Mouse (Mus musculus) forebrain, embryonic 13.5 days (tissue): Measurements from ENCODE around the gene Zfp445. TPM values are rescaled to one million over a fixed set of nuclear protein-coding genes. Genes with fewer than 3 reads are reported as not detected.
"Not testable (repeated sequence)": the region's sequence is repeated elsewhere in the genome, so short reads cannot be mapped to it uniquely, and the experiment has no call there.

Source experiments
- ATAC-seq: fragments of 200-750 bp; cut with Nextera tagmentation; 2 replicates; pipeline ENCODE4 v1.8.0; 2017
- H3K27ac ChIP-seq: fragments of 300-500 bp; sonication (generic); 2 replicates; pipeline ENCODE4 v1.5.1; 2015; ENCODE audit warnings: inconsistent platforms, mild to moderate bottlenecking, moderate library complexity
- H3K27me3 ChIP-seq: fragments of 300-500 bp; sonication (generic); 2 replicates; pipeline ENCODE4 v1.6.1; 2015; ENCODE audit warnings: mild to moderate bottlenecking, inconsistent platforms
- H3K36me3 ChIP-seq: fragments of 300-500 bp; sonication (generic); 2 replicates; pipeline ENCODE4 v1.6.1; 2015; ENCODE audit warnings: mild to moderate bottlenecking, inconsistent platforms; ENCODE audit not compliant: poor library complexity, severe bottlenecking
- H3K4me1 ChIP-seq: fragments of 300-500 bp; sonication (generic); 2 replicates; pipeline ENCODE4 v1.6.1; 2015; ENCODE audit warnings: inconsistent platforms
- H3K4me2 ChIP-seq: fragments of 300-500 bp; sonication (generic); 2 replicates; pipeline ENCODE4 v1.6.1; 2015; ENCODE audit warnings: inconsistent platforms, mild to moderate bottlenecking, moderate library complexity
- H3K4me3 ChIP-seq: fragments of 300-500 bp; sonication (generic); 2 replicates; pipeline ENCODE4 v1.5.1; 2015; ENCODE audit warnings: mild to moderate bottlenecking, inconsistent platforms
- H3K9ac ChIP-seq: fragments of 300-500 bp; sonication (generic); 2 replicates; pipeline ENCODE4 v1.6.1; 2015; ENCODE audit warnings: mild to moderate bottlenecking, inconsistent platforms
- H3K9me3 ChIP-seq: fragments of 300-500 bp; sonication (generic); replicated peaks from 2 replicates; pipeline ENCODE4 v1.6.1; 2016; ENCODE audit warnings: inconsistent platforms
- WGBS: fragments of 180-500 bp; shearing (Covaris S2); methylation state at CpG from one replicate; pipeline ENCODE4 v1.1.7; 2015; 5-methylcytosine and 5-hydroxymethylcytosine counted together
- polyA plus RNA-seq: library from polyadenylated mRNA; unstranded; fragments of >200 nt; fragmentation: Nextera tagmentation; extraction: Ambion mirVana; gene quantifications from 2 replicates; pipeline ENCODE4 v1.2.1, GENCODE M21; 2015

Gene Zfp445
- polyA plus RNA-seq, 1 experiment from 2014 or later: 80.5 TPM

DNA sequence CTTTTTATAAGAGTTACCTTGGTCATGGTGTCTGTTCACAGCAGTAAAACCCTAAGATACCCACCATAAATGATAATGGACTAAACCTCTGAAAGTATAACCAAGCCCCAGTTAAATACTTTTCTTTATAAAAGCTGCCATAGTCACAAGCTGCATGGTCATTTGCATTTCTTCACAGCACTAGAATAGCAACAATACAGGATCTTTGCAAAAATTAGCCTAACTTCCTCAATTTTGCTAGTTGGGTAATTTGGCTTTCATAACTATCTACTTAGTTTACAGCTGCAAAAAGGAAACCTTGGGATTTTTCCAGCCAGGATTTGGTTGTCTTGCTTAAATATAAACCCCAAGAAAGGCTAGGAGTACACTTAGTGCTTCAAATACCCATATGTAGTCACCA is 5.1 kb downstream of the Zfp445 start:
- no peak overlapping the region for H3K9ac ChIP-seq
- peaks cover 68% of the 10 kb centered on the region for H3K36me3 ChIP-seq
- no peak for ATAC-seq
- H3K4me2 ChIP-seq: no peak overlapping the region
- H3K9me3 ChIP-seq: peaks cover 10% of the 10 kb centered on the region
- H3K27ac ChIP-seq: no peak overlapping the region
- no peak overlapping the region for H3K4me3 ChIP-seq
- no peaks in the 10 kb centered on the region for H3K27me3 ChIP-seq
- H3K4me1 ChIP-seq: peaks cover 18% of the 10 kb centered on the region

DNA sequence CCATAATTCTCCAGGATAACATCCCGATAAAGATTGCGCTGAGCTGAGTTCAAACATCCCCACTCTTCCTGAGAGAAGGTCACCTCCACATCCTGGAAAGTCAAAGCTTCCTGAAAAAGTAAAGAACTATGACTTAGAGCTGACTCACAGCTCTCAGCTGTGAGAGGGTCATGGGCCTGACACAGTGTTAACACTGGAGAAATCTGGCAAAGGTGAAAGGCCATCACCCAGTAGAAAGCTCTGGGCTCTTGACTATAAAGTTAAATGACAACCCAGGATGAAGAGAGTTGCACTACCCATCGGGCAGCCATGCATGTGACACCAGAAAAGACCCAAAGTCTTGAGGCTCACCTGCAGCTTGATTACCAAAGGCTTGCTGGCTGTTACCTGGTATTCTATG is 9.1 kb downstream of the Zfp445 start:
- Histone ChIP-seq H3K36me3 (peaks cover 96% of the 10 kb centered on the region), H3K4me1 (no peaks in the 10 kb centered on the region), H3K9me3 (peaks cover 10% of the 10 kb centered on the region), H3K9ac (no peak overlapping the region), H3K27ac (no peak overlapping the region), H3K4me3 (no peak overlapping the region), H3K27me3 (no peaks in the 10 kb centered on the region), H3K4me2 (no peak overlapping the region)
- WGBS: 97% methylated on average over 3 of the region's 3 CpGs
- no peak for ATAC-seq

DNA sequence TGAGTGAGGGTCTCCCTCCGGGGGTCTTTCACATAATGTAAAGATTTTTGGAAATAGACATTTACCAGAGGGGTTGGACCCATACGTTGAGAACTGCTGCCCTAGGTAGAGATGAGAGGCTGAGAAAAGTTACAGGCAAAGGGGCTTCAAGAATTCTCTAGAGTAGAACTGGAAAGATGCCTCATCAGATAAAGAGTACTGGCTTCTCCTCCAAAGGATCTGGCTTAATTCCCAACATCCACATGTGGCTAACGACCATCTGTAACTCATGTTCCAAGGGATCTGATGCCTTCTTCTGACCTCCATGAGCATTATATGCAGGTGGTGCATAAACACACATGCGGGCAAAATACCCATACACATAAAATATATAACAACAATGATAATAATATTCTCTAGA is 10.2 kb downstream of the Zfp445 start:
- Histone ChIP-seq H3K27me3 (no peaks in the 10 kb centered on the region), H3K4me3 (no peak overlapping the region), H3K9me3 (peaks cover 10% of the 10 kb centered on the region), H3K36me3 (peaks cover 96% of the 10 kb centered on the region), H3K4me1 (no peaks in the 10 kb centered on the region), H3K4me2 (no peak overlapping the region), H3K27ac (no peak overlapping the region), H3K9ac (no peak overlapping the region)
- ATAC-seq: no peak
- 95% methylated on average over 4 of the region's 4 CpGs for WGBS

DNA sequence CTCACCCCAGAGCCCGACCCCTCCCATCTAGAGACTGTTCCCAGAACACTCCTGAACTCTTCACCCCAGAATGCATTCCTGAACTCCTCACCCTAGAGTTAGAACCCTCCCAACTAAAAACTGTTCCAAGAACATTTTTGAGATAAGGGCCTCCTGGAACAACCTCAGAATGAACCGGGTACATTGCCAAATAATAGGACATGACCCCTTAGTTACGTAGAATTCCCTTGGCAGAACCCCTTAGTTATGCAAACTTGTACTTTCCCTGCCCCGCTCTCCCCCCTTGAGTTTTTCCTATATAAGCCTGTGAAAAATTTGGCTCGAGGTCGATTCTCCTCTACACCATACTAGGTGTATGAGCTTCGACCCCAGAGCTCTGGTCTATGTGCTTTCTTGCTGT is 10.7 kb downstream of the Zfp445 start:
- H3K9me3 ChIP-seq, H3K27me3 ChIP-seq, H3K27ac ChIP-seq, H3K4me2 ChIP-seq, ATAC-seq, H3K4me1 ChIP-seq, H3K9ac ChIP-seq, H3K4me3 ChIP-seq: not testable (repeated sequence)
- H3K36me3 ChIP-seq: peaks cover 96% of the 10 kb centered on the region
- 93% methylated on average over 2 of the region's 7 CpGs for WGBS

DNA sequence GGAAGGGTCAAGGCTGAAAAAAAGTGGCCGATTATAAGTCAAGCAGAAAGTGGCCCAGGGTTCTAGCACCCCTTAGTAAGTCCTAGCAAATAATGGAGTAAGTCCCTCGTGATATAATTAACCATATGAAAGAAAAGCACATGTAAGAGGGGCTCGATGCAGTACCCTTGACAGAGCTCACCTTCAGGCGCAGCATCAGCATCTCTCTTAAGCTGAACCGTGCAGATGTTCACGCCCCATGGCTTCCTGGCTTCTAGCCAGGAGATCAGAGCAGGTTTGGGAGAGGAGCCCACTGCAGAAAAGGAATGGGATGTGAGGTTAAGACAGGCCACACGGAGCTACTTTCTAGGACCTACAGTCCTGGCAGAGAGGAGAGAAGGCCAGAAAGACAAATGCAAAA is 11.3 kb downstream of the Zfp445 start:
- Histone ChIP-seq H3K36me3 (peaks cover 96% of the 10 kb centered on the region), H3K27ac (no peak overlapping the region), H3K9ac (no peak overlapping the region), H3K4me2 (no peak overlapping the region), H3K4me1 (no peaks in the 10 kb centered on the region), H3K4me3 (no peak overlapping the region), H3K27me3 (no peaks in the 10 kb centered on the region), H3K9me3 (no peaks in the 10 kb centered on the region)
- ATAC-seq: no peak
- WGBS: 91% methylated on average over 7 of the region's 7 CpGs

DNA sequence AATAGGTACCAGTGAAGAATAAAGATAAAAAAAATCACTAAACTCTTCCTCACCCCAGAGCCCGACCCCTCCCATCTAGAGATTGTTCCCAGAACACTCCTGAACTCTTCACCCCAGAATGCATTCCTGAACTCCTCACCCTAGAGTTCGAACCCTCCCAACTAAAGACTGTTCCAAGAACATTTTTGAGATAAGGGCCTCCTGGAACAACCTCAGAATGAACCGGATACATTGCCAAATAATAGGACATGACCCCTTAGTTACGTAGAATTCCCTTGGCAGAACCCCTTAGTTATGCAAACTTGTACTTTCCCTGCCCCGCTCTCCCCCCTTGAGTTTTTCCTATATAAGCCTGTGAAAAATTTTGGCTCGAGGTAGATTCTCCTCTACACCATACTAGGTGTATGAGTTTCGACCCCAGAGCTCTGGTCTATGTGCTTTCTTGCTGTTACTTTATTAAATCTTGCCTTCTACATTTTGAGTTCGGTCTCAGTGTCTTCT is 17.9 kb downstream of the Zfp445 start:
- not testable (repeated sequence) for H3K4me2 ChIP-seq, H3K27me3 ChIP-seq, H3K4me1 ChIP-seq, H3K27ac ChIP-seq, H3K4me3 ChIP-seq, H3K9ac ChIP-seq, ATAC-seq, H3K9me3 ChIP-seq
- peaks cover 46% of the 10 kb centered on the region for H3K36me3 ChIP-seq
- 96% methylated on average over 7 of the region's 8 CpGs for WGBS

DNA sequence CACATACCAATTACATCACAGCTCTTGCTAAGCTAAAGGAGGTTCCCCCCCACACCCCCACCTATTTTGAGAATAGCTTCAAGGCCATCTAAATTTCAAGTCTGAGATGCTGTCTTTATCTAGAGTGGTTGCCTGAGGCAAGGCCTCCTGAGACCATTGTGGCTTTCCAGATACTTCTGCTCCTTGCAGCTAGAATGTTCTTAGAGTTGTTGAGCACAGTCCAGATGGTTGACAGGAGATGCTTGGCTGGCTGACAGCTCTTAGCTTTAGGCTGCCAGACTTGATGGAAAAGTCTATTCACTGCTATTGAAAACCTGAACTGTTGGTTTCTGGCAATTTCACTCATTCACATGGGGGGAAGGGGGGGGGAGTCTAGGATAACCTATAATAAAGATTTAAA is 19.6 kb downstream of the Zfp445 start:
- Histone ChIP-seq H3K4me3 (no peak overlapping the region), H3K36me3 (peaks cover 29% of the 10 kb centered on the region), H3K27me3 (no peaks in the 10 kb centered on the region), H3K9ac (no peak overlapping the region), H3K4me1 (peaks cover 8% of the 10 kb centered on the region), H3K27ac (peak overlapping the region; percentile 48; the same call in 1 of the 2 replicates), H3K9me3 (0 out of 2 replicates have a peak, but pooled peaks cover 3% of the 10 kb centered on the region), H3K4me2 (no peak overlapping the region)
- ATAC-seq: peak; percentile 59; the same call in 1 of the 2 replicates

DNA sequence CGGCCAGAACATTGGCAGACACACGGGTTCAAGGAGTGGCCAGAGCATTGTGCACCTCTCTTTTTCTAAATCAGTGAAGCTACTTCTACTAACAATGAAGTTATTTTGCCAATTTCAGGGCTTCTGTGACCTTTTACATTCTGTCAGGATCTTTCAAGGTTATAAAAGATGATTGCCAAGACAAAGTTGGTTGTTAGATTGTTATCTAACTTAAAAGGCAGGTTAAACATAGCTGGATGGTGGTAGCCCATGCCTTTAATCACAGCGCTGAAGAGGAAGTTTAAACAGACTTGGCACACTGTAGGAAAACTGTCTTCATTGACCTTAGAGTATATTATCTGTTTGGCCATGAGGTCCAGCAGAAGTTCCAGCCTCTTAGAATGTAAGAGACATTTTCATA is 20.2 kb downstream of the Zfp445 start:
- peak overlapping the region; percentile 48; the same call in 1 of the 2 replicates for H3K27ac ChIP-seq

DNA sequence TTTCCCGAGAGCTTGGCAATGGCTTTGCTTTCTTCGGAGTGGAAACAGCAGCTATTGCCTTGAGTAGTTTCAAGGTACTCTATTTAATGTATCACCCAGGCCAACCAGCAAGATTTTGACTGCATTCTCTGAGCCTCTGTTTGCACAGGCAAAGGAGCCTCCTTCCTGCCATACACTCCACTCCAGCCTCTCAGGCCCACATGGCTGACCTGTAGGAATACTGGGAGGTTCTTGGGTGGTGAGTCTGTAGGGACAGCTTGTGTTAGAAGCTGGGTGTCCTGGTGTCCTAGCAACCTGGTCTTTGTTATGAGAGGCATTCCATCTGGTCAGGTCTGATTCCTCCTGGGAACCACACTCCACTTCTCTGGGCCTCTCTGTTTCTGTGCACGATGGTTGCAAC is 22.0 kb downstream of the Zfp445 start, which contains the start of gene Gm35549:
TSS of gene Gm35549 (minus strand) at position 276 of the 400 bp plus-strand sequence.
- Histone ChIP-seq H3K9ac (no peak within 1 kb of the TSS), H3K9me3 (0 out of 2 replicates have a peak, but pooled peaks cover 3% of the 10 kb centered on the region), H3K4me3 (no peak within 1 kb of the TSS), H3K4me1 (peaks cover 8% of the 10 kb centered on the region), H3K4me2 (no peak within 1 kb of the TSS), H3K27ac (no peak within 1 kb of the TSS), H3K27me3 (no peaks in the 10 kb centered on the region), H3K36me3 (peaks cover 6% of the 10 kb centered on the region)
- ATAC-seq: no peak
- WGBS: 91% methylated on average over 3 of the region's 3 CpGs

More for the DNA sequence above, 20.2 kb downstream of the Zfp445 start:
- H3K4me3 ChIP-seq: no peak overlapping the region
- no peaks in the 10 kb centered on the region for H3K27me3 ChIP-seq
- WGBS: 79% methylated on average over 3 of the region's 3 CpGs
- peaks cover 24% of the 10 kb centered on the region for H3K36me3 ChIP-seq
- peaks cover 8% of the 10 kb centered on the region for H3K4me1 ChIP-seq
- H3K9ac ChIP-seq: no peak overlapping the region
- H3K4me2 ChIP-seq: no peak overlapping the region
- ATAC-seq: no peak
- H3K9me3 ChIP-seq: 0 out of 2 replicates have a peak, but pooled peaks cover 3% of the 10 kb centered on the region

DNA sequence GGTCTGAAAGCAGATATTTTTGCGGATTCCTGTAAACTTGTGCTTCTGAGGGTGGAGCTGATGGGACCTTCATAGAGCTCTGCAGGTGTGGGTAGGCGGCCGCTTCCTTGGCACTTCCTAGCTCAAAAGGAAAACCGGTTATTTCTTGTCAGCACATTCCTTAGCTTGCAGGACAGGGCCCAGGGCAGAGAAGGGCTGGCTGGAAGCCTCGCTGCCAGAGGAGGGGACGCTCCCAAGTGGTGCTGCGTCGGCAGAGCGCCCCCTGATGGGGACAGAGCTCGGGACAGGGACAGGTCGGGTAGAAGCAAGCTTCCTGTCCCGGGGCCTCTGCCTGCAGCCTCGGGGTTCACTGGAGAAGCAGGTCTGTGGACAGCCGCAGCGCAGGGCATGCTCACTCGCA is 28.1 kb downstream of the Zfp445 start:
- H3K36me3 ChIP-seq: peaks cover 9% of the 10 kb centered on the region
- H3K4me3 ChIP-seq: no peak overlapping the region
- H3K27ac ChIP-seq: peak overlapping the region; percentile 77
- peak overlapping the region; percentile 21; the same call in 1 of the 2 replicates for H3K9ac ChIP-seq
- peak overlapping the region; percentile 7; the same call in 1 of the 2 replicates for H3K4me2 ChIP-seq
- peak; percentile 65; the same call in 1 of the 2 replicates for ATAC-seq
- H3K27me3 ChIP-seq: no peaks in the 10 kb centered on the region
- peaks cover 24% of the 10 kb centered on the region for H3K4me1 ChIP-seq
- no peaks in the 10 kb centered on the region for H3K9me3 ChIP-seq
- WGBS: 29% methylated on average over 16 of the region's 16 CpGs

DNA sequence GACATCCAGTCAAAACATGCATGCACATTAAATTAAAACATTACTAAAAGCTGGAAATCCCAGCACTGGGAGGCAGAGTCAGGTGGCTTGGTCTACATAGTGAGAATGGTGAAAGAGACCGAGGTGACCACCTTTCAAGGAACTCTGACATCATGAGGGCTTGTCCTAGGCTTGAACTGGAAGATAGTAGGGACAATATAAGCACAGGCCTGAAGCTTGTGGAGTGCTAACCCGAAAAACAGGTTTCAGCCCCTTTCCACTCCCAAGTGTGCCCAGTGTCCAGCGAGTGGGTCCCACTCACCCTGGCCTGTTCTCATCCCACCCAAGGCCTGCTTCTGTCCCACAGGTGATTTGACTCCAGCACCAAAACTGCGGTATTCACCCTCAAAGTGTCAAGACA is 28.6 kb downstream of the Zfp445 start:
- H3K36me3 ChIP-seq: peaks cover 9% of the 10 kb centered on the region
- 0 out of 2 replicates have a peak overlapping the region, but pooled peaks have one; percentile 25 for H3K4me2 ChIP-seq
- H3K9me3 ChIP-seq: no peaks in the 10 kb centered on the region
- no peak overlapping the region for H3K4me3 ChIP-seq
- peak overlapping the region; percentile 77 for H3K27ac ChIP-seq
- H3K9ac ChIP-seq: no peak overlapping the region
- ATAC-seq: peak; percentile 47; the same call in 1 of the 2 replicates
- H3K4me1 ChIP-seq: peaks cover 24% of the 10 kb centered on the region
- WGBS: 84% methylated on average over 4 of the region's 4 CpGs
- no peaks in the 10 kb centered on the region for H3K27me3 ChIP-seq

DNA sequence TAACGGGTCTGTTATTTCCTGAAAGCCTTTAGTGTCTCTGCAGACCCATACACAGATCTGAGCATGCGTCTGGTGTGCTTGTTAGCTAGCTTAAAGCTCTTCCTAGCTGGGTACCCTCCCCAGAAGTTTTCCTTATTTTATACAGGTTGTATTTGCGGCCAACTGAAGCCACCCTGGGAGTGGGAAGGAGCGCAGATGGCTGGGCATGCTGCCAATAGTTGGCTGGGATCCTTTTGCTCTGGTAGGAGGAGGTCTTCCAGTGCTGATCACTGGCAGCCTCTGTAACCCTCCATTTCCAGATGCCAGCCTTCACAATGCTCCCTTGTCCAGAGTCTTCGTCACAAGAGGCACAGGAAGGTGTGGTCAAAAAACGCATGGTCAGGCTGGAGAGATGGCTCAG is 29.0 kb downstream of the Zfp445 start:
- Histone ChIP-seq H3K9me3 (no peaks in the 10 kb centered on the region), H3K9ac (peak overlapping the region; percentile 30), H3K4me3 (no peak overlapping the region), H3K27me3 (no peaks in the 10 kb centered on the region), H3K36me3 (peaks cover 9% of the 10 kb centered on the region), H3K27ac (peak overlapping the region; percentile 77), H3K4me2 (peak overlapping the region; percentile 25; the same call in 1 of the 2 replicates), H3K4me1 (peaks cover 24% of the 10 kb centered on the region)
- 32% methylated on average over 6 of the region's 6 CpGs for WGBS
- ATAC-seq: peak; percentile 94

DNA sequence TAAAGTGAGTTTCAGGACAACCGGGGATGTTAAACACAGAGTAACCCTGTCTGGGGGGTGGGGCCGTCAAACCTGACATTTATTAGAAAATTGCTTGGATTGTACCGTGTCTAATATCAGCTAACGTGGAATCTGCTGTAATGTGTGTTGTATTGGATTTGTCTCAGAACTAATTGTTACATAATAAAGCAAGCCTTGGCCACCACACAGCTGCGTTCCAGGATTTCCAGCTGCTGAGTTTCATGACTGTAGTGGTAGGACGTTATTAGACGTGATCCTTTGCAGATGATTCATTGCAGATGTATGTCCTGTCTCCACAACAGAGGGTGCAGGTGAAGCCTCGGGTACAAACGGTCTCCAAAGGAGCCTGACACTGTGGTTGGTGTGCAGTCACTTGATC is 29.7 kb downstream of the Zfp445 start:
- Histone ChIP-seq H3K27ac (peak overlapping the region; percentile 77), H3K4me3 (no peak overlapping the region), H3K9me3 (no peaks in the 10 kb centered on the region), H3K4me2 (no peak overlapping the region; the same call in 1 of the 2 replicates), H3K9ac (peak overlapping the region; percentile 30; the same call in 1 of the 2 replicates), H3K4me1 (peaks cover 24% of the 10 kb centered on the region), H3K27me3 (no peaks in the 10 kb centered on the region), H3K36me3 (peaks cover 9% of the 10 kb centered on the region)
- ATAC-seq: 0 out of 2 replicates have a peak, but pooled peaks have one; percentile 43
- WGBS: 56% methylated on average over 9 of the region's 9 CpGs
